Mouse (Mus musculus) C2C12 (cell line): ENCODE measurements around the gene Zmynd11. TPM values are rescaled to one million over a fixed set of nuclear protein-coding genes. Genes with fewer than 3 reads are reported as not detected.

Source experiments
- H3K27me3 ChIP-seq: one replicate; pipeline ENCODE4 v1.6.1; 2011; ENCODE audit not compliant: control insufficient read depth, insufficient read depth, insufficient read length
- H3K36me3 ChIP-seq: one replicate; pipeline ENCODE4 v1.6.1; 2011; ENCODE audit not compliant: control insufficient read depth, insufficient read depth
- H3K4me3 ChIP-seq: one replicate; pipeline ENCODE4 v1.5.1; 2011; ENCODE audit warnings: mild to moderate bottlenecking, control low read depth; ENCODE audit not compliant: poor library complexity, insufficient read depth, severe bottlenecking
- H3K79me2 ChIP-seq: one replicate; pipeline ENCODE4 v1.6.1; 2011; ENCODE audit not compliant: control insufficient read depth, insufficient read depth
- H3K79me3 ChIP-seq: one replicate; pipeline ENCODE4 v1.6.1; 2011; ENCODE audit warnings: low read depth, control low read depth
- H3ac ChIP-seq: one replicate; pipeline ENCODE3; 2011; ENCODE audit warnings: low read depth; ENCODE audit not compliant: control insufficient read depth, insufficient read length
- CEBPB ChIP-seq: IDR thresholded peaks from one replicate; pipeline ENCODE4 v1.6.1; 2011; ENCODE audit warnings: low read depth, mild to moderate bottlenecking, control low read depth, moderate library complexity
- CTCF ChIP-seq: IDR thresholded peaks from one replicate; pipeline ENCODE4 v1.5.1; 2011; ENCODE audit not compliant: control insufficient read depth, insufficient read depth, insufficient read length
- FOSL1 ChIP-seq: IDR thresholded peaks from one replicate; pipeline ENCODE4 v1.8.0; 2011; ENCODE audit warnings: mild to moderate bottlenecking, low read length; ENCODE audit not compliant: poor library complexity, insufficient read depth, severe bottlenecking
- MAX ChIP-seq: IDR thresholded peaks from one replicate; pipeline ENCODE4 v1.6.1; 2011; ENCODE audit warnings: mild to moderate bottlenecking, control low read depth
- MYOD1 ChIP-seq: IDR thresholded peaks from one replicate; pipeline ENCODE4 v1.6.1; 2011; ENCODE audit warnings: low read depth; ENCODE audit not compliant: control insufficient read depth, insufficient read length
- MYOG ChIP-seq: IDR thresholded peaks from one replicate; pipeline ENCODE4 v1.6.1; 2011; ENCODE audit not compliant: control insufficient read depth, insufficient read length; ENCODE audit errors: extremely low read depth
- USF1 ChIP-seq: IDR thresholded peaks from one replicate; pipeline ENCODE4 v1.6.1; 2011; ENCODE audit warnings: low read depth, mild to moderate bottlenecking, control low read depth, moderate library complexity
- long read RNA-seq, 2 experiments: library from polyadenylated mRNA; unstranded; transcript quantifications; one replicate each; pipeline ENCODE4 v2.0.0; 2019 to 2020
- polyA plus RNA-seq: library from polyadenylated mRNA; unstranded; fragments of >200 nt; fragmentation: generic; extraction: Trizol; gene quantifications from one replicate; pipeline ENCODE4 v1.2.1, GENCODE M21; 2012; ENCODE audit warnings: missing spikeins

The Zmynd11 gene
- polyA plus RNA-seq = 33.2 TPM
- long read RNA-seq, experiment 1, partial matches to known transcripts = 8 of 16 reads
- long read RNA-seq, experiment 1, other reads (novel, unspliced or antisense) = 6 of 16 reads
- long read RNA-seq, experiment 2, full-length matches to known transcripts = 87 of 212 reads
- long read RNA-seq, experiment 2, partial matches to known transcripts = 12 of 212 reads
- long read RNA-seq, experiment 2, other reads (novel, unspliced or antisense) = 113 of 212 reads

DNA sequence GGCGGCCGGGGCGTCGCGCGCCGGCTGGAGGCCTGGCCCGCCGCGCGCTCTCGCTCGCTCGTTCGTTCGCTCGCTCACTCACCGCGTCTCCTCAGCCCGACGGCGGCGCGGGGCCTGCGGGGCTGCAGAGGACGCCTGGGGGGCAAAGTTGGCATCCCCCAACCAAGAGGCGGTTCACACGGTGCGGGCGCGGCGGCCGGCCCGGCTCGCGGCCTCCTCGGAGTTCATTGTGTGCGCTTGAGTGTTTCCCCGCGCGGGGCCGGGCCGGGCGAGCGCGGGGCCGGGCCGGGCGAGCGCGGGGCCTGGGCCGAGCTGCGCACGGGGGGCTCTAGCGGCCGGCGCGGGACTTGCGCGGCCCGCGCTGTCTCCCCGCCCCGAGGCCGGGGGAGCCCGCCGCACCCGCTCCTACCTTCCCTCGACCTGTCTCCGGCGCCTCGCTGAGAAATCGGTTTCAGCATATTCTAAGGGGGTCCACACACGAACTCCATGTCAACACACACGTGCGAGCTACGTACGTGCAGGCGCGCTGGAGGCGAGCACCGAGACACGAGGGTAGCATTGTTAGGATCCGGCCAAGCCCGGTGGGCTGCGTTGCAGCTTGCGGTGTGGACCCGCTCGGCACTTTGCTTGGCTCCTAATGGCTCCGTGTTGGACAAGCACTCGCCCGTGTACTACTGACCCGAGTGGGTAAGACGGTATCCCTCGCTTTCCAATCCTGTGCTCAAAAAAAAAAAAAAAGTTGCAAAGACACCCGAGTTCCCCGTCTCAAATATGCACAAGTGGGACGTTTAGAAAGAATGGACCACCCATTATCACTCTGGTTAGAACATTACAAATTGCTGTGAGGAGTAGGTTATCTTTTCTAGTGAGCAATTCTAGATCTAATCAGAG lies at the start of gene Zmynd11:
Zmynd11 (minus strand) TSS at position 685 of the 891 bp plus-strand sequence.
- no peaks in the 10 kb centered on the region for H3K36me3 ChIP-seq
- H3K79me3 ChIP-seq = peaks cover 36% of the 10 kb centered on the region
- H3K27me3 ChIP-seq = no peaks in the 10 kb centered on the region
- H3ac ChIP-seq = peak within 1 kb of the TSS; percentile 66
- H3K4me3 ChIP-seq = peak within 1 kb of the TSS; percentile 69
- TF ChIP-seq MAX = peak; percentile 29
- no peak for TF ChIP-seq USF1
- peak; percentile 26 for TF ChIP-seq CTCF
- TF ChIP-seq FOSL1 = no peak
- peaks cover 42% of the 10 kb centered on the region for H3K79me2 ChIP-seq

DNA sequence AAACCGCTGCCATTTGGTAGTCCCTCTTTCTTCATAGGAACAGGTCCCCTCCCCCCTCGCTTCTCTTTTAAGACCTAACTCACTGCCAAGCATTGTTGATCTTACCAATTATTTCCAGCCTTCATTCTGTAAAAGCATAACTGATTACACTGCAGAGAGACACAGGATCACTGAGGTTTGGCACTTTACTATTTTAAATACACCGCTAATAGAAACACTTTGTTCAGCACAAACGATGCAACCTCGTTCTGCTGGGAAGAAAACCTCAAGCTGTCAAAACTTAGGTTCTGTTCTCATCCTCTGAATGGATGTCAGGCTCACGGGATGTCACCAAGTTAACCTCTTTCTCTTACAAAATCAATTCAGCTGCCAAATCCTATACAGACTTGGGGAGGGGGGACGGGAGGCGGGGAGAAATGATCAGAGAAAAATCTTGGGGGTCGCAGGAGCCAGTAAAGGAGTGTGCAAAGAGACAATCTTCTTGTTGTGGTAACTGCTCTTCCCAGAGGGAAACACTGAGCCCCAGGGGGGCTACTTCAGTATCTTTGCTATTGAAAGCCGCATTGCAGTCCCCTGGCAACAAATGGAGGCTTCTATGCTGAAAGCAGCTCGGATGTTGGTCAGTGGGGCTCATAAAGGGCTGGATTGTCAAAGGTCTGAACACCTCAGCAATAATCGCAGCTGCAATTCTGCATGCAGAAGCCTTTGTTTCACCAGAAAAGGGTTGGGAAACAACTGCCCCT lies 30.9 kb upstream of the Zmynd11 start:
- Histone ChIP-seq H3K27me3 (peaks cover 5% of the 10 kb centered on the region), H3K4me3 (no peak overlapping the region), H3ac (no peak overlapping the region), H3K79me2 (no peaks in the 10 kb centered on the region), H3K79me3 (no peaks in the 10 kb centered on the region), H3K36me3 (no peaks in the 10 kb centered on the region)
- TF ChIP-seq CEBPB (no peak), USF1 (no peak), MYOD1 (no peak), MYOG (no peak), MAX (no peak)

DNA sequence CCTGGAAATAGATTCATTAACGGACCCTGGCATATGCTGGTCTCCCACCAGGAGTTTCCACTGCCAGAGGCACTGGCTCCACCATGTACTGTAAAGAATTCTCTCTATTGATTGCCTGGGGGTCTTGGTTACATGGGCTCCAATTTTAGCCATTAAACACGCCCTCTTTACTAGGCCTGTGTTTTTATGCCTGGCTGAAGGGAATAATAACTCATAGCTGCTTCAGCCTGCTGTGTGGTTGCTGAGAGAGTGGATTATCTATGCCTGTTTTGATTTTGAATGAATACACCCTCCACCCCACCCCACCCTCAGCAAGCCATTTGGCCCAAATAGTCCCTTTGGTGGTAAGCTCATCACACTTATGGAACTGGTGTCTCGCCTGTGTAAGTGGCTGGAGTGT lies 20.9 kb upstream of the Zmynd11 start:
- Histone ChIP-seq H3K4me3 (no peak overlapping the region), H3ac (no peak overlapping the region), H3K79me2 (no peaks in the 10 kb centered on the region), H3K27me3 (peaks cover 7% of the 10 kb centered on the region), H3K79me3 (no peaks in the 10 kb centered on the region), H3K36me3 (no peaks in the 10 kb centered on the region)
- TF ChIP-seq MYOG = no peak

DNA sequence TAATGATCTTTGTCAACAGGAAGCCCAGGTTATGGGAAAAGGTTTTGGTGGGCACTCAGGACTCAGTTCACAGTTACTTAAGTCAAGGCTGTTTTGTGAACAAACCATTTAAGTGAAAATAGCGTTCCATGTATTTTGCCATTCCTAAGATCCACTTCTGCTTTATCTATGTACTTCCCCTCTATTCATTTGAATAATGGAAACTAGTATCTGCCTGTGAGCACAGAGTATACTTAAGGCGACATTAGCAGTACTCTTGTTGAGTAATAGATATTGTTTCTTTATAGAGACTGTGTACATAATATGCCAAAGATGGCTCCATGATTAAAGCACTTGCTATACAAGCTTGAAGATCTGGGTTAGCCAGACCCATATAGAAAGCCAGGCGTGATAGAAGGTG lies 18.6 kb upstream of the Zmynd11 start:
- Histone ChIP-seq H3K27me3 (peaks cover 7% of the 10 kb centered on the region), H3K36me3 (no peaks in the 10 kb centered on the region), H3K79me2 (no peaks in the 10 kb centered on the region), H3K79me3 (no peaks in the 10 kb centered on the region), H3ac (no peak overlapping the region), H3K4me3 (no peak overlapping the region)
- no peak for TF ChIP-seq USF1
- TF ChIP-seq MYOG = no peak
- TF ChIP-seq CEBPB = no peak
- no peak for TF ChIP-seq MAX
- TF ChIP-seq CTCF = no peak
- no peak for TF ChIP-seq MYOD1
- TF ChIP-seq FOSL1 = no peak

DNA sequence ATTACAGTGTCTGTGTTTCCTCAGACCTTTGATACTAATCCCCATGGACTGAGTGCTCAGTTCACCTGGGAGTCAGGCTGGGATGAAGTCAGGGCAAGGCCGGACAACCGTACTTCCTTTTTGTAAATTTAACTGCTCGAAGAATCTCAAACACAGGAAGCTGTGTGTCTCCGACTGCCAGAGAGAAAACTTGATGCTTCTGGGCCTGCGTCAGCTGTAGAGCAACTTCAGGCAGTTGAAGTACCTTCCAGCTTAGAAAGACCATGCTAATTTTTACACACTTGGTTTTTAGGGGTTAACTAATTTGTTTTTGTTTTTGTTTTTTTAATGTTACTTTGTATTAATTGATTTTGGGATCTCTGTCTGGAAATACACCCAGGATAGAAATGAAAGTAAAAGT lies 10.8 kb upstream of the Zmynd11 start:
- TF ChIP-seq FOSL1 (no peak), CEBPB (no peak), MYOG (no peak), CTCF (no peak), MAX (no peak), MYOD1 (no peak), USF1 (no peak)
- no peak overlapping the region for H3K4me3 ChIP-seq
- no peaks in the 10 kb centered on the region for H3K36me3 ChIP-seq
- no peaks in the 10 kb centered on the region for H3K27me3 ChIP-seq
- no peak overlapping the region for H3ac ChIP-seq
- no peaks in the 10 kb centered on the region for H3K79me2 ChIP-seq
- no peaks in the 10 kb centered on the region for H3K79me3 ChIP-seq
